Mouse (Mus musculus) liver, embryonic 14.5 days (tissue): ENCODE results near the gene Amz1. TPM values are rescaled to one million over a fixed set of nuclear protein-coding genes. Genes with fewer than 3 reads are reported as not detected.

ENCODE experiments used
- ATAC-seq: fragments of 200-750 bp; cut with Nextera tagmentation; 2 replicates; pipeline ENCODE4 v1.8.0; 2017; ENCODE audit warnings: moderate number of reproducible peaks, mild to moderate bottlenecking, moderate library complexity; ENCODE audit not compliant: insufficient read depth
- DNase-seq, 3 experiments: peaks; one replicate each; pipeline ENCODE4 v3.0.0-alpha.2; 2012 to 2013; ENCODE audit warnings: low read depth in 3 of 3, low spot score in 3 of 3
- H3K27ac ChIP-seq: fragments of 300-500 bp; sonication (generic); 2 replicates; pipeline ENCODE4 v1.5.1; 2014; ENCODE audit warnings: moderate library complexity, mild to moderate bottlenecking, control low read depth, inconsistent platforms
- H3K27me3 ChIP-seq: fragments of 300-500 bp; sonication (generic); 2 replicates; pipeline ENCODE4 v1.6.1; 2014; ENCODE audit warnings: mild to moderate bottlenecking, low read length, moderate library complexity; ENCODE audit not compliant: control insufficient read depth, insufficient read depth
- H3K36me3 ChIP-seq: fragments of 300-500 bp; sonication (generic); replicated peaks from 2 replicates; pipeline ENCODE4 v1.6.1; 2014; ENCODE audit warnings: low read depth; ENCODE audit not compliant: control insufficient read depth, insufficient read depth
- H3K4me1 ChIP-seq, 2 experiments: fragments of 200-500 bp in 1 of 2; fragments of 300-500 bp in 1 of 2; sonication (generic) in 1 of 2; replicated peaks; 2 replicates each; pipeline ENCODE4 v1.6.1; 2012 to 2014; ENCODE audit warnings: antibody characterized with exemption in 1 of 2, inconsistent platforms in 1 of 2, low read length in 1 of 2; ENCODE audit not compliant: control insufficient read depth in 2 of 2, insufficient read depth in 2 of 2
- H3K4me2 ChIP-seq: fragments of 300-500 bp; sonication (generic); 2 replicates; pipeline ENCODE4 v1.6.1; 2014; ENCODE audit warnings: low read depth, mild to moderate bottlenecking, control low read depth, moderate library complexity
- H3K4me3 ChIP-seq, 2 experiments: fragments of 200-500 bp in 1 of 2; fragments of 300-500 bp in 1 of 2; sonication (generic) in 1 of 2; 2 replicates each; pipeline ENCODE4 v1.5.1; 2012 to 2014; ENCODE audit warnings: low read depth in 2 of 2, low read length in 2 of 2, mild to moderate bottlenecking in 2 of 2, control low read depth in 1 of 2, inconsistent platforms in 1 of 2, moderate library complexity in 1 of 2; ENCODE audit not compliant: insufficient read depth in 1 of 2
- H3K9ac ChIP-seq: fragments of 300-500 bp; sonication (generic); replicated peaks from 2 replicates; pipeline ENCODE4 v1.6.1; 2014; ENCODE audit warnings: mild to moderate bottlenecking, control low read depth, moderate library complexity
- H3K9me3 ChIP-seq: fragments of 300-500 bp; sonication (generic); 2 replicates; pipeline ENCODE4 v1.6.1; 2016; ENCODE audit warnings: low read length, mixed read lengths; ENCODE audit not compliant: control insufficient read depth
- CTCF ChIP-seq: IDR thresholded peaks from 2 replicates; pipeline ENCODE4 v1.5.1; 2016; ENCODE audit warnings: antibody characterized with exemption, low read depth, control low read depth
- EP300 ChIP-seq: IDR thresholded peaks from 2 replicates; pipeline ENCODE4 v1.6.1; 2016; ENCODE audit warnings: antibody characterized with exemption, low read depth
- WGBS: fragments of 180-500 bp; shearing (Covaris S2); extraction: QIAGEN DNeasy Blood & Tissue Kit; methylation state at CpG from one replicate; pipeline ENCODE4 v1.1.7; 2014; ENCODE audit not compliant: insufficient replicate concordance; 5-methylcytosine and 5-hydroxymethylcytosine counted together
- polyA plus RNA-seq, 2 experiments: library from polyadenylated mRNA; depleted of rRNA in 1 of 2; stranded (reverse) in 1 of 2; unstranded in 1 of 2; fragments of >200 nt; fragmentation: Nextera tagmentation in 1 of 2; extraction: Ambion mirVana in 1 of 2; gene quantifications; 2 replicates each; pipeline versions ENCODE4 v1.2.1 to v1.2.3; 2012 to 2014

Amz1 gene
- polyA plus RNA-seq (2012; rRNA removed) (0.60 and 0.65 TPM in 2 replicates), polyA plus RNA-seq (2014; fragmentation: Nextera tagmentation; extraction: Ambion mirVana) (0.72 and 1.4 TPM in 2 replicates)

DNA sequence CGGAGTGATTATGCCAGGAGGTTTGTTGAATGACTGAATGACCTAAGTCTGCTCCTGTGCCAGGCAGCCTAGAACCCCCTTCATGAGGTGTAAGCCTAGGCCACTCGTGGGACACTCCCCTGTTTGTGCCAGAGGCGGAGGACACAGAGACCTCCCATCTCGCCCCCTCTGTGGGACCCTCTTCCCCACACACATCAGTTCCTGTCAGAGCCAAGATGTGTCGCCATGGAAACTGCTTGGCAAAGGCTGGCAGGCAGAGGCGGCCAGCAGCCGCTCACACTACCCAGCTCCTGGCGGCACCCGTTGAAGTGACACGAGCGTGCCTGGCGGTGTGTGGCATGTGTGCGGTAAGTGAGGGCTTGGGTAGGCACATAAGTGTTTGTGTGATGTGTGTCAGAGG, at the start of gene Amz1:
Amz1 (plus strand) TSS at position 306 of the 400 bp plus-strand sequence.
- 67% methylated on average over 13 of the region's 13 CpGs for WGBS
- Histone ChIP-seq H3K36me3 (no peaks in the 10 kb centered on the region), H3K27me3 (no peaks in the 10 kb centered on the region), H3K4me3 (no peak within 1 kb of the TSS), H3K27ac (no peak within 1 kb of the TSS), H3K4me1 (no peaks in the 10 kb centered on the region), H3K9me3 (no peaks in the 10 kb centered on the region), H3K9ac (no peak within 1 kb of the TSS), H3K4me2 (no peak within 1 kb of the TSS)
- DNase-seq (no peak), ATAC-seq (no peak)
- no peak for TF ChIP-seq CTCF
- TF ChIP-seq EP300: no peak

DNA sequence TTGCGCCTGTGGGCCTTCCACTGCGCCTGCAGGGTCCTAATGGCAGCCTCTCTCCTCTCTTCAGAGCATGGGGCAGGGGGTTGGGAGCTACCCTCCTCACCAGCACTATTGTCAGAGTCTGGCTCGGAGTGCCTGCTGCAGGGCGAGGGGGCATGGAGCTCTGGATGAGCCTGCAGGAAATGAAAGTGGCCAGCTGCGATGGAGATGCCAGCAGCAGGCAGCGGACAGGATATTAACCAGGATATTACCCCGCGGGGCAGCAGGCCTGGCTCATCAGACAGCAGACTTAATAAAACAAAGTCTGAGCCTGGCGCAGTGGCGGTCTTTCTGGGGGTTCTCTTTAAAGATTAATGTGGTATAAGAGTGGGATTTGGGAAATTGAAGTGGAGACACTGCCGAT, 48.8 kb upstream of the Amz1 start:
- no peak overlapping the region for H3K4me2 ChIP-seq
- no peaks in the 10 kb centered on the region for H3K27me3 ChIP-seq
- no peak overlapping the region for H3K9ac ChIP-seq
- H3K9me3 ChIP-seq: no peaks in the 10 kb centered on the region
- no peak overlapping the region for H3K27ac ChIP-seq
- no peak overlapping the region for H3K4me3 ChIP-seq
- WGBS: 73% methylated on average over 11 of the region's 11 CpGs
- TF ChIP-seq CTCF: no peak
- TF ChIP-seq EP300: no peak
- DNase-seq (no peak), ATAC-seq (no peak)
- no peaks in the 10 kb centered on the region for H3K36me3 ChIP-seq
- H3K4me1 ChIP-seq: no peaks in the 10 kb centered on the region

DNA sequence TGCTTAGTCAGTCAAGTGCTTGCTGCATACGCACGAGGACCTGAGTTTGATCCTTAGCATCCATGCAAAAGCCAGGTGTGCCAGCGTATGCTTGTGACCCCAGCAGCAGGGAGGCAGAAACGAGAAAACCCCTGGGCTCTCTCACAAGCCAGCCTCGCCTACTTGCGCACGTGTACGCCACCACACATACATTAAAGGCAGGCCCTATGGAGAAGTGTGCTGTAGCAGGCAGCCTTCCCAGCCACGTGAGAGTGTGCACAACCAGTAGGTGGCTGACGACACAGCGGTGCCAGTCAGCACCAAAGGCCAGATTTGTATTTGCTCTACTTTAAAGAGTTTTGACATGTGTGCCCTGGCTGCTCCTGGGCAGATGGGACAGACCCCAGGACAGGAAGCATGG, 48.3 kb upstream of the Amz1 start:
- no peaks in the 10 kb centered on the region for H3K4me1 ChIP-seq
- DNase-seq: no peak
- no peak for TF ChIP-seq CTCF
- TF ChIP-seq EP300: no peak
- H3K36me3 ChIP-seq: no peaks in the 10 kb centered on the region
- no peak for ATAC-seq
- H3K4me2 ChIP-seq: no peak overlapping the region
- 78% methylated on average over 11 of the region's 11 CpGs for WGBS
- no peak overlapping the region for H3K27ac ChIP-seq
- no peaks in the 10 kb centered on the region for H3K9me3 ChIP-seq
- no peaks in the 10 kb centered on the region for H3K27me3 ChIP-seq
- H3K4me3 ChIP-seq: no peak overlapping the region
- H3K9ac ChIP-seq: no peak overlapping the region

DNA sequence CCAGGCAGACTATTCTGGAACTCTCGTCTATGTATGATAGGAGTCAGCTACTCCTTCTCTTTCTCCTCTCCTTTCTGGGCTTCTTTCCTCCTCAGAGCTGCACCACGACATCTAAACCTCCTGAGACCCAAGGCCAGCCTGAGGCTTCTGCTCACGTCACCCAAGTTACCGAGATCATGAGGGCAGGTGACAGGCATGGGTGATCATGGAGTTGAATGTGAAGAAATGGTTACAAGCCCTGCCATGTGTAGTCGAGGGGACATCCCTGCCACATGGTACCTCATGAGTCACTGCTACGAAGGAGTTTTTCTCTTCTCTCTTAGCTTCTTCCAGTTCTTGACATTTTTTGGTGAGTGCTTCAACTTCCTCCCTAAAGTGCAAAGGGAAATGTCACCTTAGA, 46.8 kb upstream of the Amz1 start:
- Histone ChIP-seq H3K9me3 (no peaks in the 10 kb centered on the region), H3K36me3 (no peaks in the 10 kb centered on the region), H3K9ac (no peak overlapping the region), H3K4me2 (no peak overlapping the region), H3K4me3 (no peak overlapping the region), H3K27me3 (no peaks in the 10 kb centered on the region), H3K27ac (no peak overlapping the region), H3K4me1 (peaks cover 2 to 4% of the 10 kb centered on the region in 2 experiments; a peak in 2 of 4 replicates)
- ATAC-seq: no peak
- TF ChIP-seq CTCF: no peak
- no peak for TF ChIP-seq EP300
- 65% methylated on average over 6 of the region's 6 CpGs for WGBS
- no peak for DNase-seq

DNA sequence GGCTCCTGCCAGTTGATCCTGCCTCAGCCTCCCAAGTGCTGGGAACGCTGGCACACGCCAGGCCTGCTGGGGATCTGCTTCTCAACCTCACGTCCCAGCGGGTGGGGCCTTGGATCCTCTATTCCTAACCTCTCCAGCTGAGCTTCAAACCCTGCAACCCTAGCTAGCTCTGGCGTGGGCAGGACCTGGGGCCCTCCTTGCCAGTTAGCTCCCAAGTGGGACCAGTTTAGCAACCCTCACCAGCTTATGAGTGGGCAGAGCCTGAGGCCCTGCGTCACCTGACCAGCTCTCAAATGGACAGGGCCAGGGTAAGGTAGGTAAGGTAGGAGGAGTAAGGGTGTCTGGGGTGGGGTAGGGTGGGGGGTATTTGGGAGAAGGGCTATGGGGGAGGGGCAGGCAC, 43.9 kb upstream of the Amz1 start:
- Histone ChIP-seq H3K9me3 (no peaks in the 10 kb centered on the region), H3K4me3 (no peak overlapping the region), H3K9ac (no peak overlapping the region), H3K36me3 (no peaks in the 10 kb centered on the region), H3K4me2 (no peak overlapping the region), H3K27me3 (no peaks in the 10 kb centered on the region), H3K4me1 (peaks cover 2 to 7% of the 10 kb centered on the region in 2 experiments; a peak in 3 of 4 replicates), H3K27ac (no peak overlapping the region)
- TF ChIP-seq CTCF (no peak), EP300 (no peak)
- no peak for DNase-seq
- WGBS: 66% methylated on average over 6 of the region's 6 CpGs
- no peak for ATAC-seq

GRCm38 (mm10) chr5:140680950-140681349, 43.0 kb upstream of the Amz1 start:
- DNase-seq (no peak), ATAC-seq (no peak)
- Histone ChIP-seq H3K36me3 (no peaks in the 10 kb centered on the region), H3K4me2 (no peak overlapping the region), H3K4me1 (peaks cover 2 to 7% of the 10 kb centered on the region in 2 experiments; a peak in 3 of 4 replicates), H3K9ac (no peak overlapping the region), H3K9me3 (no peaks in the 10 kb centered on the region), H3K27me3 (no peaks in the 10 kb centered on the region), H3K4me3 (no peak overlapping the region), H3K27ac (no peak overlapping the region)
- WGBS: 70% methylated on average over 1 of the region's 1 CpGs
- TF ChIP-seq EP300: no peak
- TF ChIP-seq CTCF: no peak
